Mouse (Mus musculus) megakaryocyte, embryonic 14.5 days (primary cell): Measurements from ENCODE around the gene Jag2.

Experiments
- FLI1 ChIP-seq: IDR thresholded peaks from 2 replicates; pipeline ENCODE4 v1.6.1; 2012; ENCODE audit warnings: low read length, inconsistent platforms, mixed read lengths
- GATA1 ChIP-seq: IDR thresholded peaks from 3 replicates; pipeline ENCODE4 v1.6.1; 2012; ENCODE audit warnings: mixed read lengths, low read length, inconsistent platforms, borderline replicate concordance

DNA sequence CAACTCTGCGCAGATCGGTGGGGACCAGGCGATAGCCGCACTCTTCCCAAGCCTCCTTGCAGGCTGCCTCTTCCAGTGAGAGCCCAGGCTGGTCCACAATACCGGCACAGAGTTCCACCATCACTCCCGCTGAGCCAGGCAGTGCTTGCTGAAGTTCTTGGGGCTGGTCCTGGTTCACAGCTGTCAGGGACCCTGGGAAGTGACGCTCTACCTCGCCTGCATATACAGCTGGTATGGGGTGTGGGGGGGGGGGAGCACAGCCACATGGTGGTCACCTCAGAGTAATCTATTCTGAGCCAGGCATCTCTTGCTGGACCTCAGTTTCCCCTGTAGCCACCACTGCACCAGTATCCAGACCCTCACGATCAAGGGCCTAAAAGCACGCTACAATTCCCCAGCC is 8.8 kb upstream of the Jag2 start:
- TF ChIP-seq GATA1, result no peak
- TF ChIP-seq FLI1, result no peak
